Mouse (Mus musculus) urinary bladder, adult 18-20 months (tissue): ENCODE measurements around the gene Smok3b.

Source experiments
- DNase-seq, 2 experiments: peaks; one replicate each; pipeline ENCODE4 v3.0.0; 2022; ENCODE audit warnings: low spot score in 2 of 2, mixed read lengths in 2 of 2

Gene Smok3b

DNA sequence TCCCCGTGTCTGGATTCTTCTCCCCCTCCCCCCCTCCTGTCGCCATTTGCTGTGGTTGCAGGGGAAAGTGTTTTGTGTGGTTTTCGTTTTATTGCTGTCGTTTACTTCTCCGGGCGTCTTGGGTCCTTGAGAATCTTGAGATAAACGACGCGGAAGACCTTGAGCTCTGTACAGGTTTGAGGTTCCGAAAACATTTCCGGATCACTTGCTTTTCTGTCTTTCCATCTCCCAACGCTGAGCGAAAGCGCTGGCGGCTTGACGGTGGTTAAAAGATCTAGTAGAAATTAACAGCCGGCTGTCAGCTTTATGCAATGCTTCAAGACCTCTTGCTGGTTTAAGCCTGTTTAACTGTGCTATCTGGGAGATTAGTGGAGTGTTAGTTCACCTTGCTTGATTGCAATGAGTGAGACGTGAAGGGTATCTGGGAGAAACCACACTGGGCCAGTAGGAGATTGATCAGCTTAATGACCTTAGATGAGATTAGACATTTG lies 64.2 kb downstream of the Smok3b start:
- peak in 1 of 2 experiments; percentile 26 for DNase-seq

DNA sequence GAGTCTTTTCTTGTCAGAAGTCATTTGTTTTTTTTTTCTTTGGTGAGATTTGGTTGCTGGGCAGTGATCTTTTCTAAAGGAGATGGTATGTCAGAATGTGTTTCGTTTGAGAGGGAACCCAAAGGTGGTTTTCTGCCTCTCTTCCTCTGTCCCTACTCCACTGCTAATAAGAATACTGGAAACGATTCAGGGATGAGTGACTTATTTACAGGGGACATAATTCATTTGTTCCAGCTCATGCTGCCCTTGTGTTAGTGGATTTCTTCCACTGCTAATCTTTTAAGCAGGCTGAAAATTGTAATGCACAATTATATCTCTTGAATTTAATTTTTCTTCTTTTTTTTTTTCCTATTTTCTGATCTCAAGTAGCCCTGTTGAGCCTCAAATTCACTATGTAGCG lies 65.6 kb downstream of the Smok3b start:
- no peak for DNase-seq

DNA sequence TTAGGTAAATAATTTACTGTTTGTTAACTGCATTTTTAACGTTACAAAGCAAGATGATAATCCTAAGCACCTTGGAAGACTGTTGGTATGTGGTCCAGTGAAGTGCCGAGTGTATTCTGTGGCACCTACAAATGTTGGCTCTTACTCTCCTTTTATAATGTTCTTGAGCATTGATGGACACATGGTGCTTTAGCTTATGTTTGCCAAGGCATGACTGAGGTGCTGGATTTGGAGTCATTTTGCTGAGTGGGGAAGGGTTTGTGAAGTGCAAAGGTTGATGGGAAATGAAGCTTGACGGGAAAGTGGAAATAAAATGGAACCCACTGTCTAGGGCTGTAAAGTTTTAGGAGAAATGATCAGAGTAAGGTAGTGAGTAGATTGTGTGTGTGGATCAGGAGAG lies 67.1 kb downstream of the Smok3b start:
- DNase-seq, result no peak

DNA sequence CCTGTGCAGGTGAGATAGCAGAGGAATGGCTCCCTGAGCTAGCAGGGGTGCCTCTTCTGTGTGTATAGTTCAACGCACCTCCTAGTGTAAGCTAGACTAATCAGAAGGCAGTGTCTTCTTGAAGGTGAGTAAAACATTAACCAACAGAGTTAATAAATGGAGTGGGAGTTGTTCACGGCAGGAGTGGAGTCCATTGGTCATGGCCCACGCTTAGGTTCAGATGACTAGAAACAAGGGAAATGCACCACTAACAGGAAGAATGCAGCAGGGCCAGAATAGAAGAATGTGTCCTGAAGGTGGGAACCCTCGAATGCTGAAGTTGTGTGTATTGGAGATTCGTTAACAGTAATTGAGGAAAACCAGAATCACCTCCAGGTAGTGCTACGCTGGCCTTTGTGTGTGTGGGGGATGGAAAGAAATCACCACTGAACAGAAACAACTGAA lies 67.9 kb downstream of the Smok3b start:
- no peak for DNase-seq

DNA sequence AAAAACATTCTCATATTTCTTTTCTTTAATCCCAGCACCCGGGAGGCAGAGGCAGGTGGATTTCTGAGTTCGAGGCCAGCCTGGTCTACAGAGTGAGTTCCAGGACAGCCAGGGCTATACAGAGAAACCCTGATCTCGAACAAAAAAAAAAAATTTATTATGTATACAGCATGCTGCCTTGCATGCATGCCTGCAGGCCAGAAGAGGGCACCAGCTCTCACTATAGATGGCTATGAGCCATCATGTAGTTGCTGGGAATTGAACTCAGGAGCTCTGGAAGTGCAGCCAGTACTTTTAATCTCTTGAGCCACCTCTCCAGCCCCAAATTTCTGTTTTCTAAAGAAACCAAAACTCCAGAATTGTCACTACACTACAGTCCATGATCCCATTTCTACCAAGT lies 69.0 kb downstream of the Smok3b start:
- no peak for DNase-seq

DNA sequence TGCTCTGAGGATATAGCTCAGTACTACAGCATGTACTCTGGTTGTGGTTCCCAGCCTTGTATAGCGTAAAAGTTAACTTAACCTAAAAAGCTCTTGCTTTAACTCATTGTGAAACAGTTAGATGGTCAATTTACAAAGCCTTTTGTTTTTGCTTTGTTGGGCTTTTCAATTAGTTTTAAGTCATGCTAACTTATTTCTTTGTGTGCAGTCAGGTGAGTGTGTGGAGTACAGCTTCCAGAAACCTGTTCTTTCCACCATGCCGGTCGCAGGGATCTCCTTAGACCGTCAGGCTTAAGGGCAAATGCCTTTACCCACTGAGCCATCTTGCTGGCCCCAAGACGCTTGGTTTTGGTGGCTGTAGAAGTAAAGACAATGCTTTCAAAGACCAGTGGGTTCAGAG lies 69.5 kb downstream of the Smok3b start:
- no peak for DNase-seq

DNA sequence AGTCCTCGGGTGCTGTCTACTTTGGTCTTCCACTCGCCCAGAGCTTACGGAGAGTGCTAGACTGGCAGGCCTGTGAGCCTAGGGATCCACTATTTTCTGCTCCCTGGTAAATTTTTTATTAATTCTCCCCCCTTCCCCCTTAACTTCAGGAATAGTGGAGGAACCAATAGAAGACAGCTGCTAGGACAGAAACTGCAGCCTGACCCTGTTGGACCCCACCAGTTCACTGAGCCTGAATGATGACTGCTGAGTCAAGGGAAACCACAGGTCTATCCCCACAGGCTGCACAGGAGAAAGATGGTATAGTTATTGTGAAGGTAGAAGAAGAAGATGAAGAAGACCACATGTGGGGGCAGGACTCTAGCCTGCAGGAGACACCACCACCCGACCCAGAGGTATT lies 71.5 kb downstream of the Smok3b start:
- DNase-seq, result no peak

DNA sequence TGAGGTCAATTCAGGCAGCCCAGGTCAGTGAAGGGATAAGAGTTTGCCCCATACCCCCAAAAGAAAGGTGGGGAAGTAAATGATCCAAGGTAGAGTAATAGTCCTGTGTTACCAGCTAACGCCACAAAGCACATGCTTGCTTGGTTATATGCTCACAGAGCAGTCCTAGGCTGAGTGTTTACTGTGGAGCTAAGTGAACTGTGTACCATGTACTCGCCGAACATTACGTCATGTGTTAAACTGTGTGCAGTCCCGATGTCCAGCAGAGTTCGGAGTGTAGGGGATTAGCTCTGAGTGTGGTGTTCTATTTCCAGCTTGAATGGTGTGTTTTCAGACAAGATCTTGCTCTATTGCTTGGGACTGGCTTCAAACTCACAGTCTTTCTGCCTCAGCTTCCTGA lies 73.2 kb downstream of the Smok3b start:
- DNase-seq, result no peak
